Mouse (Mus musculus): ENCODE data around the gene Pgap1.

Gene Pgap1

DNA sequence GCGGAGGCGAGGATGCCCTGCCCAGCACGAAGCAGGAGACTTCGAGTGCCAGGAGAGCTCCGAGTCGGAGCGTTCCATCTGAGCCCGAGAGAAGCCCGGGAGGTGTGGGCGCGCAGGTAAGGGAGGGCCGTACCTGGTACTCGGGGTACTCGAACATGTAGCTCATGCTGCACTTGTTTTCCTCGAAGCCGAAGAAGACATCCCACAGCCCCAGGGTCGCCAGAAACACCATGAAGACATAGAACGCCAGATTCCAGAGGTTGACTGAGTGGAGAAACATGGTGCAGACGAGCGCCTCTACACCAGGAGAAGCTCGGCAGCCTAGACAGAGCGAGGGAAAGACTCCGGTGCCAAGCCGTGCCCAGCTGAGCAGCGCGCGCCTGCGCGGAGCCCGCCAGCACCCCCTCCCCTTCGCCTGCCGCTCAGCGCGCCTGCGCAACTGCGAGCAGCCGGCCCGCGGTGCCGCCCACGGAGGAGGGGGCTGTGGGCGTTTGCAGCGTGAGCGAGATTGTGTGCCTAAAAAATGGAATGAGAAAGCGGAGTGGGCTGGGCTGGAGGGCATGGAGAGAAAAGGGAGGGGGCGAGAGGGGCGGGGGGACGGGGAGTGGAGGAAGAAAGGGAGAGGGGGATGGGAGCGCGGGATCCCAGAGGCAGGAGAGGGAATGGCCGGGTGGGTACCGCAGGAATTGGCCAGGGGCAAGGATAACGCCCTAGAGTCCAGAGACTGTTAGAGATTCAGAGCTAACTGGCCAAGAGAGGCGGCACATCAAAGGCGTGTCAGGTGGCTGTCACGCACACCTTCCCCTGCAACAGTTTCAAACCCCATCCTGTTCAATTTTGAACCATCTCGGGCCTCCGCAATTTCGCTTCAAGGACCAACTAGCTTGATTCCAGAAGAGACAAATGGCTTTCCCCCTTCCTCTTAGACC, at the start of gene Pgap1:
TSS of gene Pgap1 (minus strand) at position 384 of the 929 bp plus-strand sequence.
- peak; percentile 94 for DNase-seq (ENCODE audit: low read depth, low spot score)

DNA sequence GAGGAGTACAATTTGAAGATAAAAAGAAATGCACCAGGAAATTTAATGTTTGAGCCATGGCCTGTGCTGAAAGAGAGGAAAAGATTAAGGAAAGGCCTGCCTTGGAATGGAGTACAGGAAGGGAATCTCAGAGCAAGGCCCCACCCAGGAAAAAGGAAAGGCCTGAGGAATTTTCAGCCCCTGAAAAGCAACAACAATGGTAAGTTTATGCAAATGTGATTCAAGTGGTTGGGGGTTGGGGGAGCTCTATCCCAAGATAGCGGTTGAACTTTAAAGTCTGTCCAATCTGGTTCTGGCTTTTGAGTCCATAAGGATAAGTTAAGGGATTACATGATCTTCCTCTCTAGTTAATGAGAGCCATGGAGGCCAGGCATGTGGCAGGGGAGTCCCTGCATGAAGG, 49.5 kb upstream of the Pgap1 start:
- no peak for DNase-seq (ENCODE audit: low read depth, low spot score)

DNA sequence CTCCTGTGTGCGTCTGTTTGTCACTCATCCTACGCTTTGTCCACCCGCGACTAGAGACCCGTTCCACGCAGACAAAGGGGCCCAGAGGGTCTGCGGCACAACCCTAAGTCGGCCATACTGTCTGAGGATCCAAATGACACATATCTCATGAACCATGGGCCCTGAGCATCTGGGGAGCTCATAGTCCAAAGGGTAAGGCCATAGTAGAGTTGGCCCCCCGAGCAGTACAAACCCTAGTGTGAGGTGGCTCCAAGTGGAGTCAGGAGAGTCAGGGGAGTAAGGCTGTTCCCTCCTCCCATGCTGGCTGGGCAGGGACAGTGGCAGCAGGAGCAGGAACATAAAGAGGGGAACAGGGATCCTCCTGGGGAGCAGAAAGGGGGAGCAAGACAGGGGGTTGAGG, 44.2 kb upstream of the Pgap1 start:
- DNase-seq (ENCODE audit: low read depth, low spot score) = no peak

DNA sequence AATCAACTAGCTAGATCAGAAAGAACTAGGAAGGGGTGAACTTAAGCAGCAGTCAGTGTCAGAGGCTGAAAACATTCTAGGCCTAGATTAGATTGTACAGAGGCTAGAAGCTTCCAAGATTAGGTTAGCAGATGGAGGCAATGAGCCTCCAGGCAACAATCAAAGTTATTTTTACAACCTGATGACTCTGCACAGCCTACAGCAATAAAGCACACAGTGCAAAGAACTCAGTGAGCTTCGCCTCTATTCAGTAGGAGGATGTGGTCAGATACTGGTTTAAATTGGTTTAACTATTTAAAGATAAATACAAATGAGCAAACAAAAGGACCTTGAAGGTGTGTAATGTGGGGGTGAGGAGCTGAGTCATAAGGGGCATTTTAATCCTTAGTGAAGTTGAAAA, 42.8 kb upstream of the Pgap1 start:
- no peak for DNase-seq (ENCODE audit: low read depth, low spot score)

- DNase-seq (ENCODE audit: low read depth, low spot score) = no peak
Measured at GRCm38 (mm10) chr1:54597594-54598217, 40.2 kb upstream of the Pgap1 start.

- no peak for DNase-seq (ENCODE audit: low read depth, low spot score)
Measured at GRCm38 (mm10) chr1:54596151-54596550, 38.7 kb upstream of the Pgap1 start.

- DNase-seq (ENCODE audit: low read depth, low spot score) = no peak
Measured at GRCm38 (mm10) chr1:54587076-54587475, 29.6 kb upstream of the Pgap1 start.

GRCm38 (mm10) chr1:54585971-54586555, 28.6 kb upstream of the Pgap1 start:
- DNase-seq (ENCODE audit: low read depth, low spot score) = no peak

DNA sequence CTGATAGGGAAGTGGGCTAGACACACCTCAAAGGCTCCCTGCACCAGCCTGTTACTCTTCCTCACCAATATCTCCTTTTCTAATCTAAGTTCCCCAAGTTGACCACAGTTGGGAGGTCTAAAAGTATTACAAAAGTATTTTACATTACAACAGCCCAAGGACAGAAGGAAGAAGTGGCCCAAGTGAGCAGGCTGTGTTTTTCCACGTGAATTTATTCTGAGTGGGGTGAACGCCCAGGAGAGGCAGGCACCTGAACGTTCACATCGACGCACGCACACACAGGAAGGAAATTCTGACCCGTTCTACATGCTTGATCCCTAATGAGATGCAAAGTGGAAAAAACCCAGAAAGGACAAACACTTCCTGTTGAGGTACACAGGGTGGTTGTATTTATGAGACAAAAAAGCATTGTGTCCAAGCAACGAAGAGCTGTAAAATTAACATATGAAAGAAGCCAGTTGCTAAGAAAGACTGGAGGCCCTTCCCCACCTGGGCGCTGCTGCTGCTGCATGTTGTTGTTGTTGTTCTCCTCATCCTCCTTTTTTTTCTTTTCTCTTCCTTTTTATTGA, 27.9 kb upstream of the Pgap1 start:
- DNase-seq (ENCODE audit: low read depth, low spot score) = no peak

DNA sequence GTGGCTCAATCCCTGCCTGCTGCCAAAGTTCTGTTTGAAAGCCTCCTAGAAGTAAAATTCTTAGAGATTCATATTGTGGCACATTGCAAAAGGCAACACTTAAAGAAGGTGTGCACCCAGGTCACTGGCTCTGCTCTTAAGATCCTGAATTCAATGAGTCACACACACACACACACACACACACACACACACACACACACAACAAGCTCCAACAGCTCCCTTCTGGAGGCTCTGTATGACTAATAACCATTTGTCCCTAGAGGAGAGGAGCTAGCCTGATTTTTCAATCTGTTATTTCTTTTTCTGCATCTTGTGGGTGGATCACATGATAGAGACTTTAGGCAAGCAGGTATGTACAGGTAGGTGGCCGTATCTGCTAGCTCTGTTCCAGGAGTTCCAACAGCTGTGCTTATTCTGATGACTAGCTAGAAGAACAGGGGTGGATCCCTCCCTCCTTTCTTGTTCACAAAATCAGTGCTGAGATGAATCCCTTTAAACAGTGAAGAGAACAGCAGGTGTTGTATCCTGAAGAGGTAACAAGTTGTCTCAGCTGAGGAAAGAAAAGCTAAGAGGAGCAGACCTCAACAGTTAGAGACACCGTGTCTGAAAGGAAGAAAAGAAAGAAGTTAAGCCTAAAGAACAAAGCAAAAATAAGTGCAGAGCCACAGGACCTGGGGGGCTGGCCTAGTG, 27.2 kb upstream of the Pgap1 start:
- no peak for DNase-seq (ENCODE audit: low read depth, low spot score)

GRCm38 (mm10) chr1:54578358-54579184, 21.1 kb upstream of the Pgap1 start:
- no peak for DNase-seq (ENCODE audit: low read depth, low spot score)

DNA sequence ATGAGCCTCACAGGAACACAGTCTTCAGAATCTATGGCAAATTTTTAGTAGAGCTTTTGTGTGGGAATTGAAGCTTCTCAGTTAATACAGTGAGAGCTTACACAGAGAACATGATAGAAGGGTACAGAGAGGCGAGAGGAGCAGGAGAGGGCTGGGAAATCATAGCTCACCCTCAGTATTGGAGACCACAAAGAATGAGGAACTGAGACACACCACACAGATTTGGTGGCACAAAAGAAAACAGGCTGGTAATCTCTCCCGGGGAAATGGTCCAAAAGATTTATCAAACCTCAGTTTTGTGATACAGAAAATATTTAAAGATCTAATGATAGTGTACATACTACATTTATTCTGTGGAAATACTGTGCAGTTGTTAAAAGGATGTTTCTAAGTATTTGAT, 11.6 kb upstream of the Pgap1 start:
- DNase-seq (ENCODE audit: low read depth, low spot score) = no peak

DNA sequence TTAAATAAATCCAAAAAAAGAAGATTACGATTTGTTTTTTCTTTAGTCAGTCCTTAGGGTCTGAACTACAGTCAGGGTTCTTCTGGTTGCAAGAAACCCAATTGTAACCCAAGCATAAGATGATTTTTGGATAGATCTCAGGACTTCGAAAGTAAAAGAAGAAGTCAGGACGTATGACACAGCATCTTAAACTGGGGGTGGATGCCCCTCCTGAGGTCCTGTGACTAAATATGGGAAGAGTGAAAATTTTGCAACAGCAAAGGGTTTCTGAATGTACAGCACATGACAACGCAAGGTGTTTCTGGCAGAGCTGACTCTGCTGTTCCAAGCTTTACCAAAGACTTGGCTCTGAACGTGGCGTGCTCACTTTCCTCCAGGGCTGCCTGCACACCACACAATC, 6.4 kb upstream of the Pgap1 start:
- DNase-seq (ENCODE audit: low read depth, low spot score) = no peak

DNA sequence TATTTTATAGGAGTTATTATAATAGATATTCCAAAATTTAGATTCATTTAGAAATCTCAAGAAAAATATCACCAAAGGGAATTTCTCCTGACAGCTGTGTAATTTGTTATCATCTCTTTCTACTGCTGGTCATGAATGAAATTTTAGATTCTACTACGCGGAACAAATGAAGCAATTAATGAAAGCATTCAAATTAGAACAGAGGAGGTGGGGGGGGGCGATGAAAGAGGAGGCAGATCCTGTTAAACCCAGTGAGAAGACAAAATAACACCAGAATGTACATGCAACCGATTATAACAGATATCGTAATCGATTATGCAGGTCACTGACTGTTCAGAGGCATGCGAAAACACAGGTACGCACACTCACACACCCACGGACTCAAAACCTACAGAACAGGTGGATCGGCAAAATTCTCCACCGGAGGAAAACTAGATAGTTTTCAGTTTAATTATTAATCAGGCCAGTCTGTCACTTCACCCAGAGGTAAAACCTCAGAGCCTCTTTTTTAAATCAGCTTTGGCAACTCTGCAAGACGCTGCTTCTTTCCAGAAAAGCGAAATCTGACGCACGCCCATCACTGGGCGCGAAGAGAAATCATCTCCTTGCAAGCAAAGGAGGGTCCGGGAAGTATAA, 780 bp downstream of the Pgap1 start:
- no peak for DNase-seq (ENCODE audit: low read depth, low spot score)

DNA sequence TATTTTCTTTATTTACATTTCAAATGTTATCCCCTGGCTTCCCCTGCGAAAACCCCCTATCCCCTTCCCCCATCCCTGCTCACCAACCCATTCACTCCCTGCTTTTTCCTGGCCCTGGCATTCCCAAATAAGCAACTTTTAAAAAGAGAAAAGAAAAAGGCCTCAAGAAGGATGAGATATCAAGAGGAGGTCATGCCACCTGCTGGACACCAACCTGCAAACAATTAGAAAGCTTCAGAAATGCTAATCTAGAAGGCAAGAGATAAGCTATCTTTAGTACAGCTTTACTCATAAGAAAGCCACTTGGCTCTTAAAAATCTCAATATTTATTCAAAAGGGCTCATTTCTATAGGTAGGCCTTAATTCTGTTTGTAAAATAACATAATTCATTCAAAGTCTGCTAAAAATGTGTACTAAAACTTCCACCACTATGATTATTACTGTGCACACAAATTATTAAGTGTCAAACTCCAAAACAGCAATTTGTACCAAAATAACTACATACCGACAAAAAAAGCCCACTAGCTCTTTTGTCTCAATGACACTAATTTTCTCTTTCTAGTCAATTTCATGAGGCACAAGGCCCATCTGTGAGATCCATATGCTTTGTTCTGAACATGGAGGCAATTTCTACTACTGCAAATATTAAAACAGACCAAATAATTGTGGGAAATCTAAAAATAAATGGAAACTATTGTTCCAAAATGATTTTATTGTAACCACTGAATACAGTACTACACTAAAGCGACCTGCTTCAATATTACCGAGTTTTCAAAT, 1.9 kb downstream of the Pgap1 start:
- no peak for DNase-seq (ENCODE audit: low read depth, low spot score)

GRCm38 (mm10) chr1:54552621-54553020, 4.9 kb downstream of the Pgap1 start:
- no peak for DNase-seq (ENCODE audit: low read depth, low spot score)

- no peak for DNase-seq (ENCODE audit: low read depth, low spot score)
Measured at GRCm38 (mm10) chr1:54545200-54545599, 12.3 kb downstream of the Pgap1 start.

- no peak for DNase-seq (ENCODE audit: low read depth, low spot score)
Measured at GRCm38 (mm10) chr1:54542920-54543319, 14.6 kb downstream of the Pgap1 start.

DNA sequence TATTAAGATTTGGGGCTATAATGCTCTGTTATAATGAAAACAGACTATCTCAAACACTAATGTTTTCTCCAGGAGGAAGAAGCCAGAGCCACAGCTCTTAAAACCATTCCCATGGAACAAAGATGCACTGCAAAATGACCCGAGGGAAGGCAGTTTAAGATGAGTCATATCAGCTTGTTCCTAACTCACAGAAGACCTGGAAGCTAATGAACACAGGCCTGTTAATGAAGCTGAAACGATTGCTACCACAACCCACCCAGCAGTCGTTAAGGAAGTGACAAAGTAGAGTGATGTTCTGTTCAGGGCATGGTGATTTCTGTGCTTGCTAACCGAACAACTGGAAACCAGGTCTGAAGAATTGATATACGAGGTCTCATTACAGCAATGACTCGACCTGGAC, 26.3 kb downstream of the Pgap1 start:
- DNase-seq (ENCODE audit: low read depth, low spot score) = no peak

GRCm38 (mm10) chr1:54523717-54524116, 33.8 kb downstream of the Pgap1 start:
- no peak for DNase-seq (ENCODE audit: low read depth, low spot score)

Data from brain, embryonic 18.5 days (tissue).